Comparison of ENCODE assay signal across 14 mouse cellular contexts in the genomic region with DNA sequence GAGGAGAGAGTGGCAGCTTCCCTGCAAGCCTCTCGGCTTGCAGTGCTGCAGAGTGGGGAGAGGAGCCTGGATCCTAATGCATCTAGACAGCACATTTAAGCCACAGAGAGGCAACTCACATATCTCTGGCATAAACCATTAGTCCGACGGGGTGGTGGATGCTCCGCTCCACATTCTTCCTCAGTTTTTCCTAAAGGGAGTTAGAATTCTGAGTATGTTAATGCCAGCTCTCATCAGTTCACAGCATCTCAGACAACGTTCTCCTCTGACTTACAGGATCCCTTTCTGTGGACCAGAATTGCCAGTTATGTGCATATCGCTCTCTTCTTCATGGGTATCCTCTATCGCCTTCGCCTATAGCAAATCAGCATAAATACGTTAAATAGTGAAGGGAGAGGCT.
"Had no signal": no experiment of that assay in that cellular context is flagged by ENCODE, and none has a peak within 500 bp of the region (broad histone marks: within the 10 kb centered on the region; RNA-seq: fewer than 3 reads in every experiment).

No protein-coding gene starts in this region.

- H3K9ac ChIP-seq: limb, embryonic 13.5 days; liver, embryonic 14.5 days; neural tube, embryonic 12.5 days had no signal

- H3K4me1 ChIP-seq: limb, embryonic 13.5 days; neural tube, embryonic 12.5 days had no signal

- ATAC-seq: inflammation-experienced regulatory T-cells, adult 6 months; intestine, postnatal 0 days had no signal

- H3K27me3 ChIP-seq: limb, embryonic 13.5 days; neural tube, embryonic 12.5 days had no signal

- H3K4me3 ChIP-seq: limb, embryonic 13.5 days; neural tube, embryonic 12.5 days had no signal

- DNase-seq: kidney, adult 8-10 months; kidney, postnatal 36 days; layer of hippocampus, adult 9-11 months; layer of hippocampus, postnatal 36 days; left cerebral cortex, postnatal 4 days; lung, adult 18-20 months; thymus, postnatal 14 days had no signal

- H3K4me2 ChIP-seq: limb, embryonic 13.5 days; neural tube, embryonic 12.5 days had no signal

- H3K27ac ChIP-seq: kidney, postnatal 0 days; limb, embryonic 13.5 days; liver, embryonic 14.5 days; neural tube, embryonic 12.5 days; stomach, postnatal 0 days had no signal

- H3K36me3 ChIP-seq: limb, embryonic 13.5 days; neural tube, embryonic 12.5 days had no signal

- H3K9me3 ChIP-seq: limb, embryonic 13.5 days; neural tube, embryonic 12.5 days had no signal
